Mouse (Mus musculus) macrophage (primary cell): Measurements from ENCODE around the gene Lpgat1. TPM values are rescaled to one million over a fixed set of nuclear protein-coding genes. Genes with fewer than 3 reads are reported as not detected.

ENCODE experiments used
- H3K27ac ChIP-seq: fragments of 350-480 bp; formaldehyde crosslinking; 2 replicates; pipeline ENCODE4 v1.9.0; 2021
- H3K36me3 ChIP-seq: fragments of 350-480 bp; formaldehyde crosslinking; 2 replicates; pipeline ENCODE4 v1.9.0; 2021; ENCODE audit errors: inconsistent target
- H3K4me3 ChIP-seq: fragments of 350-480 bp; formaldehyde crosslinking; 2 replicates; pipeline ENCODE4 v1.9.0; 2021; ENCODE audit errors: inconsistent target
- H3K79me2 ChIP-seq: fragments of 350-480 bp; formaldehyde crosslinking; 2 replicates; pipeline ENCODE4 v1.9.0; 2021; ENCODE audit errors: inconsistent target
- WGBS: methylation state at CpG from one replicate; pipeline ENCODE4 v1.1.7; 2026; ENCODE audit warnings: inconsistent platforms; ENCODE audit not compliant: missing documents; 5-methylcytosine and 5-hydroxymethylcytosine counted together
- polyA plus RNA-seq: library from polyadenylated mRNA; stranded (reverse); fragments of 250-400 nt; gene quantifications from 3 replicates; pipeline ENCODE4 v1.2.4, GENCODE M21; 2018; ENCODE audit warnings: inconsistent platforms

Gene Lpgat1
- polyA plus RNA-seq, 1 experiment from 2014 or later, result 26.3 TPM

DNA sequence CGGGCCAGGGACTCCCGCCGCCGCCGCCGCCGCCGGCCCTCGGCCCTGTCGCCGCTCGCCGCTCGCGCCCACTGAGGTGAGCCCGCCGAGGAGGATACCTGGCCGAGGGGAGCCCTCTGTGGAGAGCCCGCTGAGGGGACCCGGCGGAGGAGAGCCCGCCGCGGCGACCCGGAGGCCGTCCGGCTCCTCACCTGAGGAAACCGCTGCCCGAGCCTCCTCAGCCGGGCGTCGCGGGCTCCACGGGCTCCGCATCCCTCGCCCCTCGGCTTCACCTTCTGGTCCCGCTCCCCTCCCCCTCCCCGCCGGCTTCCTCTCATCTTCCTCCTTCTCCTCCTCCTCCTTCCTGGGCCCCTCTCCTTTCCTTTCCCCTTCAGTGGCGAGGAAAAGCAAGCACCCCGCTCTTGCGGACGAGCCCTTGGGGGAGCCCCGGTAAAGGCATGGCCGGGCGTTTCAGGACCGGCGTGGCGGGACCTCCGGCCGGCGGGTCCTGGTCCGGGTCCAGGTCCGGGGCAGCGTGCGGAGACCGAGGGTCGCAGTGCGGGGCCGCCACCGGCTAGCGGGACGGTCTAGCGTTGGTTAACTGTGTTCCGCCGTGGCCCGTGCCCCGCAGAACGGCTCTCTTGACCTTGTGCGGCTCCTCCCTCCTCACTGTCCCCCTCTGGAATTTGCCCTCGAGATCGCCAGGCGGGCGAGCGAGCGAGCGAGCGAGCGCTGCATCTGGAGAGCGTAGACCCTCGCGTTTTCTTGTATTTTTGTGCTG is 1.1 kb downstream of the Lpgat1 start:
- Histone ChIP-seq H3K27ac (no peak overlapping the region), H3K4me3 (peak overlapping the region; percentile 26), H3K79me2 (peaks cover 11% of the 10 kb centered on the region; the same call in 1 of the 2 replicates), H3K36me3 (no peaks in the 10 kb centered on the region)
- 5% methylated on average over 75 of the region's 84 CpGs for WGBS

- WGBS, result 82% methylated on average over 11 of the region's 11 CpGs
- Histone ChIP-seq H3K27ac (no peak overlapping the region), H3K36me3 (no peaks in the 10 kb centered on the region), H3K79me2 (peaks cover 11% of the 10 kb centered on the region; the same call in 1 of the 2 replicates), H3K4me3 (peak overlapping the region; percentile 26; the same call in 1 of the 2 replicates)
Measured at GRCm38 (mm10) chr1:191719326-191719725, 1.7 kb downstream of the Lpgat1 start.

DNA sequence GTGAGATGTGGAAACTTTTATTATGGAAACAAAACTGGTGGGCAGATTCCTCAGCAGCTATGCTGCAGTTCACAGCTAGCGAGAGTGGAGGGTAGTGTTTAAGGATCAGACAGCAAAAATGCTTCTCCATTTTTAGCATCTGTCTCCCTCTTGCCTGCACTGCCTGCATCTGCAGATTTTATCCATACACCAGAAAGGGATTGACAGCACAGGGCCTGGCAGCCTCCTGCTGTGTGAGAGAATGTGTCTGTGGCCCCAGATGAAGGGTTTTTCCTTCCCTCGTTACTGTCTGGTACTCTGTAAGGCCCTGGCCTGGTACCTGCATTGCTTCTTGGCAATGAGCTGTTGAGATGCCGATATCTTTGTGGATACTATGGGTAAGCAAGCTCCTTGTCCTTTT is 2.8 kb downstream of the Lpgat1 start:
- H3K79me2 ChIP-seq, result peaks cover 14% of the 10 kb centered on the region
- H3K36me3 ChIP-seq, result no peaks in the 10 kb centered on the region
- 91% methylated on average over 3 of the region's 3 CpGs for WGBS
- H3K4me3 ChIP-seq, result no peak overlapping the region
- H3K27ac ChIP-seq, result no peak overlapping the region

GRCm38 (mm10) chr1:191722706-191723105 is 5.1 kb downstream of the Lpgat1 start:
- H3K4me3 ChIP-seq, result no peak overlapping the region
- H3K79me2 ChIP-seq, result peaks cover 36% of the 10 kb centered on the region
- no peaks in the 10 kb centered on the region; the same call in 1 of the 2 replicates for H3K36me3 ChIP-seq
- 98% methylated on average over 4 of the region's 4 CpGs for WGBS
- H3K27ac ChIP-seq, result no peak overlapping the region

GRCm38 (mm10) chr1:191723675-191724074 is 6.0 kb downstream of the Lpgat1 start:
- 90% methylated on average over 5 of the region's 6 CpGs for WGBS
- Histone ChIP-seq H3K27ac (no peak overlapping the region), H3K4me3 (no peak overlapping the region), H3K36me3 (no peaks in the 10 kb centered on the region; the same call in 1 of the 2 replicates), H3K79me2 (peaks cover 45% of the 10 kb centered on the region)

DNA sequence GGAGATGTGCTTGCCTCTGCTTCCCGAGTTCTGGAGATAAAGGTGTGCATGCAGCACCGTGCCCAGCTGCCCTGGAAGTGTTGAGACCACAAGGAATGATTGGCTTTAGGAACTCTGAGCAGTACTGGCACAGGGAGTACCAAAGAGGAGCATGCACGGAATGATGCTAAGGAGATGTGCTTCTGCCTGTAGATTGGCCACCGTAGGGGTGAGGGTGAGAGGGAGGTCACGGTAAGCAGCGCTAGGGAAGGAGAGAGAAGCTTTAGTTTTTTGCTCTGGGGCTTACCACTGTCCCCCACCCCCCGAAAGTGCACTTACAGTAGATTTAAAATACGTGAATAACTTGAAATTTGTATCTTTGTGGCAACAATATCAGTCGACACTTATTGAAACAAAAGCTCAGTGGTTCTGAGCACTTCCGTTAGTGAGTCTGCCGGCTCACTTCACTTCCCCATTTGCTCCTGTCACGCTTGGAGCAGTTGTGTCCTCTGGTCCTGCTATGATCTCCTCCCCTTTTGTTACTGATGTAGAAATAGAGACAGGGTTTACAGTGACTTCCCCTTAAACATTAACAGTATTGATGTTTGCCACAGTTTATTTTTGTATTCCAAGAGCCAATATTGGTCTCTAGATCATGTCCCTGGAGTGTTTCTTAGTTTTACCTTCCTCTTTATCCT is 6.9 kb downstream of the Lpgat1 start:
- 13% methylated on average over 12 of the region's 12 CpGs for WGBS
- Histone ChIP-seq H3K4me3 (peak overlapping the region; percentile 16; the same call in 1 of the 2 replicates), H3K36me3 (no peaks in the 10 kb centered on the region; the same call in 1 of the 2 replicates), H3K27ac (peak overlapping the region; percentile 52), H3K79me2 (peaks cover 45% of the 10 kb centered on the region)

GRCm38 (mm10) chr1:191732623-191733022 is 15.0 kb downstream of the Lpgat1 start:
- Histone ChIP-seq H3K79me2 (peaks cover 52% of the 10 kb centered on the region; the same call in 1 of the 2 replicates), H3K27ac (no peak overlapping the region), H3K4me3 (no peak overlapping the region), H3K36me3 (no peaks in the 10 kb centered on the region; the same call in 1 of the 2 replicates)
- 90% methylated on average over 4 of the region's 4 CpGs for WGBS

DNA sequence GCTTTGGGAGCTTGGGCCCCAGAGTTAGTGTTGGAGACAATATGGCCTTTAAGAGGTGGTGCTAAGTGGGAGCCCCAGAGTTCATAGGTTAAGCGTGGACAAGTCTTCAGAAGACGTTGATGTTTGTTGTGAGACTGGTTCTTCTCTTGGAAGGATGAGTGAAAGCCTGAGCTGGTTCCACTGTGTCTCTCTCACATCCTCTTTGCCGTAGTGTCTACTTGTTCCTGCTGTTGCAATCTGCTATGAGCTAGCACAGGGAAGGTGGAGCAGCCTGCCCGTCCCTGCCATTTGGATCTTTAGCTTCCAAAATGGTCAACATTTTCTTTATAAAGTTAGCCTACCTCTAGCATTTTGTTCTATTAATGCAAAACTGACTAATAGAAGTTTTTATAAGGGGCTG is 16.2 kb downstream of the Lpgat1 start:
- no peak overlapping the region for H3K4me3 ChIP-seq
- no peaks in the 10 kb centered on the region for H3K36me3 ChIP-seq
- WGBS, result 52% methylated on average over 4 of the region's 4 CpGs
- peaks cover 54% of the 10 kb centered on the region; the same call in 1 of the 2 replicates for H3K79me2 ChIP-seq
- H3K27ac ChIP-seq, result no peak overlapping the region

GRCm38 (mm10) chr1:191736425-191736824 is 18.8 kb downstream of the Lpgat1 start:
- Histone ChIP-seq H3K4me3 (no peak overlapping the region), H3K27ac (no peak overlapping the region), H3K36me3 (no peaks in the 10 kb centered on the region), H3K79me2 (peaks cover 44% of the 10 kb centered on the region; the same call in 1 of the 2 replicates)

DNA sequence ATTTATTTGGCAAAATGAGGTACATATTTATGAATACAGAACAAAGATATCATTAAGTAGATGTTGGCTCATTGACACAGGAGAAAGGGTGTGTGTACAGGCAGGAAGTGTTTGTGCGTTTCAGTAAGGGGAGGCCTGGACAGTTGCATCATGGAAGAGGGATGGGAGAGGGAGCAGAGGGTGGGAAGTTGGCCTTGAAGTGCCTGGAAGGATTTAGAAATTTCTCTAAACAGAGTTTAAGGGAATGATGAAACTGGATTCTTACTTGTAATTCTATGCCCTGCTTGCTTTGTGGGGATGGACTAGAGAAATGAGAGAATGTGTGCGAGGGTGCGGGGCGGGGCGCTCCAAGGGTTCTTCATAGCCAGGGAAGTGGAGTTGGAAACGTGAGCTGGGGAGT is 20.2 kb downstream of the Lpgat1 start:
- H3K4me3 ChIP-seq, result no peak overlapping the region
- H3K79me2 ChIP-seq, result peaks cover 44% of the 10 kb centered on the region; the same call in 1 of the 2 replicates
- 91% methylated on average over 6 of the region's 6 CpGs for WGBS
- no peaks in the 10 kb centered on the region for H3K36me3 ChIP-seq
- no peak overlapping the region for H3K27ac ChIP-seq

DNA sequence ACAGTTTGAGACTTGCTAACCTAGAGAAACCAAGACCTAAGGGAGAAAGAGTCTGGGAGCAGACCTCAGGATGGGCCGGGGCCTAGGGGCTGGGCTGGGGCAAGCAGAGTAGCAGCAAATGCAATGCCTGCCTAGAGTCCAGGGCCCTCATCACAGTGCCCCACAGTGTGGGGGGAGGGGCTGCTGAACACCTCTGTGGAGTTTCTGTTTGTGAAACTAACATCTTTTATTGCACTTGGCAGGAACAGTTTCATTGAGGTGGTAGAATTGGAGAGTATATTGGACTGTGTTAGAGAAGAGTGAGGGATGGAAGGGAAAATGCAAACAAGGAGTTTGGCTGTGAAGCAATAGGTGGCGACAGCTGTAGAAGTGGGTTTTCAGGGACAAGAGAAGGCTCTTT is 21.1 kb downstream of the Lpgat1 start:
- peaks cover 44% of the 10 kb centered on the region; the same call in 1 of the 2 replicates for H3K79me2 ChIP-seq
- no peaks in the 10 kb centered on the region for H3K36me3 ChIP-seq
- no peak overlapping the region for H3K4me3 ChIP-seq
- WGBS, result 89% methylated on average over 2 of the region's 2 CpGs
- no peak overlapping the region for H3K27ac ChIP-seq

- Histone ChIP-seq H3K27ac (peak overlapping the region; percentile 19; the same call in 1 of the 2 replicates), H3K79me2 (peaks cover 28% of the 10 kb centered on the region; the same call in 1 of the 2 replicates), H3K4me3 (no peak overlapping the region), H3K36me3 (no peaks in the 10 kb centered on the region)
- 53% methylated on average over 6 of the region's 6 CpGs for WGBS
Measured at GRCm38 (mm10) chr1:191740587-191741361, 23.1 kb downstream of the Lpgat1 start.

- 95% methylated on average over 4 of the region's 4 CpGs for WGBS
- H3K4me3 ChIP-seq, result no peak overlapping the region
- H3K36me3 ChIP-seq, result no peaks in the 10 kb centered on the region
- no peak overlapping the region for H3K27ac ChIP-seq
- H3K79me2 ChIP-seq, result peaks cover 19% of the 10 kb centered on the region; the same call in 1 of the 2 replicates
Measured at GRCm38 (mm10) chr1:191741635-191742034, 24.0 kb downstream of the Lpgat1 start.

DNA sequence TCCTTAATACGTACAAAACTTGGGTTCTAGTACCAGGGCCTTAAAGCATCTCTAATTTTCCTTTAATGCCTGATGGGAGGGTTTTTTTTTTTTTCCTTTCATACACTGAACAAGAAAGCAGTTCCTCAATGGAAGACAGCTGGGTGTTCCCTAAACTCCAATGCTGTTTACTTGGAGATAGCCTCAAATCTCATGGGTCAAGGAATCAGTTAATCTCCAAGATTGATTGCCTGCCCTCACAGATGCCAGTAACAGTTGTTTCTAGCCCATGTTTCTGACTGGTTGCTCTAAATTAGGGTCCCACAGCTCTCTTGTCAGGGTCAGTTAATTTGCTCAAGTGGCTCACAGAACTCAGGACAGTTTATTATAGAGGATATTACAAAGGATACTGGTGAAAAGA is 30.8 kb downstream of the Lpgat1 start:
- Histone ChIP-seq H3K36me3 (0 out of 2 replicates have a peak, but pooled peaks cover 5% of the 10 kb centered on the region), H3K79me2 (no peaks in the 10 kb centered on the region; the same call in 1 of the 2 replicates), H3K4me3 (no peak overlapping the region), H3K27ac (no peak overlapping the region)
- WGBS, result 93% methylated on average over 1 of the region's 1 CpGs
